Mouse (Mus musculus) R1 (cell line): ENCODE results near the gene E130218I03Rik.
A peak's percentile ranks its signal among the peaks of the same experiment; 100 is the strongest.

Experiments used
- DNase-seq: peaks from one replicate; pipeline ENCODE4 v3.0.0-alpha.2; 2018; ENCODE audit warnings: low read depth, low spot score

The E130218I03Rik gene

GRCm38 (mm10) chr4:134286226-134287167 lies 43.0 kb downstream of the E130218I03Rik start:
- DNase-seq, result peak; percentile 50

GRCm38 (mm10) chr4:134287168-134287564 lies 43.7 kb downstream of the E130218I03Rik start:
- peak; percentile 87 for DNase-seq

- peak; percentile 97 for DNase-seq
These were observed 44.1 kb downstream of the E130218I03Rik start, which contains the start of gene Pdik1l for GRCm38 (mm10) chr4:134287575-134288025. Pdik1l (minus strand) TSS chr4:134287895.

GRCm38 (mm10) chr4:134288397-134289256 lies 45.2 kb downstream of the E130218I03Rik start:
- no peak for DNase-seq

GRCm38 (mm10) chr4:134292067-134292466 lies 48.6 kb downstream of the E130218I03Rik start:
- DNase-seq, result peak; percentile 82

- no peak for DNase-seq
These were observed 49.7 kb downstream of the E130218I03Rik start for GRCm38 (mm10) chr4:134293061-134293691.

- no peak for DNase-seq
These were observed 50.3 kb downstream of the E130218I03Rik start for GRCm38 (mm10) chr4:134293692-134294163.
